ENCODE assay signal across 14 mouse cellular contexts in the genomic region with DNA sequence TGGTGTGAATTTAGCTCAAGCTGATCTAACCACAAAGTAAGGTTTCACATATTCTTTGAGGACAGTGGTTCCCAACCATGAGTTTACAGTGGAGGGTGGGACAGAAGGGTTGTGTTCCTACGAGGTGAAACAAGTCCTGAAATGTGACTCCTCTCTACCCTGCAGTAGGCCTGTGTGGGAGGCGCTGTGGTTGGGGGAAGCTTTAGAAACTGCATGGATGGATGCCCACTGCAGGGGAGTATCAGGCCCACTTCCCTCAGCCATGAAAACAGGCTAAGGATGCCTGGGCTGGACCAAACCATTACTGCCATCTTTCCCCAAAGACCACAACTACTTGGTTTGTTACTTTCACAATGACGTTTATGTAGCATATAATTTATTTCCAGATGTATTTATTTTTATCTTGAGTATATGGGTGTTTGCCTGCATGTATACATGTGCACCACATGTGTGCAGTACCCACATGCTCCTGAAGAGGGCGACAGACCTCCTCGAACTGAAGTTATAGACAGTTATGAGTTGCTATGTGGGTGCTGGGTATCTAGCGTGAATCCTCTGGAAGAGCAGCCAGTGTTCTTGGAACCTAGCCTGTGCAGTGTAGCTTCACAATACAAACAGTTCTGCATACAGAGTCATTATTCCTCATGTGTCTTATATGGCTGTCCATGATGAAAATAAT. TPM values are rescaled to one million over a fixed set of nuclear protein-coding genes. Genes with fewer than 3 reads are reported as not detected.
A peak's percentile ranks its signal among the peaks of the same experiment; 100 is the strongest.
DNase-seq lines count a peak whose midpoint lies in the region; ATAC-seq and TF ChIP-seq lines count a peak whose summit lies in the region.
"Had no signal": no experiment of that assay in that cellular context is flagged by ENCODE, and none has a peak within 500 bp of the region (broad histone marks: within the 10 kb centered on the region; RNA-seq: fewer than 3 reads in every experiment).

No protein-coding gene starts in this region.

- 71% methylated on average over 6 of the region's 6 CpGs for WGBS in kidney, embryonic 14.5 days
- 85% methylated on average over 6 of the region's 6 CpGs for WGBS in midbrain, postnatal 0 days
- WGBS in midbrain, embryonic 13.5 days: 87% methylated on average over 6 of the region's 6 CpGs
- 87% methylated on average over 6 of the region's 6 CpGs for WGBS in stomach, postnatal 0 days

- H3K9me3 ChIP-seq in kidney, embryonic 14.5 days (ENCODE audit: control insufficient read depth, low read length): peaks cover 5% of the 10 kb centered on the region; the same call in 1 of the 2 replicates
- no peaks in the 10 kb centered on the region for H3K9me3 ChIP-seq in midbrain, postnatal 0 days (ENCODE audit: low read length)
- no peaks in the 10 kb centered on the region for H3K9me3 ChIP-seq in midbrain, embryonic 13.5 days
- no peaks in the 10 kb centered on the region for H3K9me3 ChIP-seq in stomach, postnatal 0 days (ENCODE audit: control insufficient read depth, low read length)
- H3K9me3 ChIP-seq: stomach, embryonic 15.5 days had no signal

- intact Hi-C loops in heart, postnatal 14 days (cut with DNase I): no loop called here

- no peaks in the 10 kb centered on the region for H3K27me3 ChIP-seq in kidney, embryonic 14.5 days (ENCODE audit: control insufficient read depth, insufficient read depth, low read length)
- H3K27me3 ChIP-seq in midbrain, postnatal 0 days (ENCODE audit: insufficient read depth, low read length): no peaks in the 10 kb centered on the region
- no peaks in the 10 kb centered on the region for H3K27me3 ChIP-seq in midbrain, embryonic 13.5 days
- no peaks in the 10 kb centered on the region for H3K27me3 ChIP-seq in stomach, postnatal 0 days (ENCODE audit: control insufficient read depth, insufficient read depth, low read length)
- H3K27me3 ChIP-seq: heart, embryonic 12.5 days; hindbrain, embryonic 13.5 days; liver, embryonic 13.5 days; stomach, embryonic 15.5 days had no signal

- ATAC-seq in kidney, embryonic 14.5 days (ENCODE audit: low FRiP score, low TSS enrichment): 0 out of 2 replicates have a peak, but pooled peaks have one; percentile 66
- no peak for ATAC-seq in midbrain, postnatal 0 days (ENCODE audit: low FRiP score)
- no peak for ATAC-seq in midbrain, embryonic 13.5 days
- ATAC-seq in stomach, postnatal 0 days (ENCODE audit: low FRiP score, low TSS enrichment): no peak

- DNase-seq in kidney, adult 18-20 months: no peak
- no peak for DNase-seq in midbrain, postnatal 0 days (ENCODE audit: low spot score)
- DNase-seq in R1 (ENCODE audit: low read depth, low spot score): peak; percentile 71
- DNase-seq in stomach, postnatal 0 days (ENCODE audit: low spot score): no peak
- no peak for DNase-seq in heart, postnatal 14 days
- DNase-seq: cerebellum, adult 9-10 months; liver, embryonic 13.5 days; right cerebral cortex, postnatal 25 days had no signal

- no peak overlapping the region for H3K4me3 ChIP-seq in kidney, embryonic 14.5 days (ENCODE audit: low read length)
- no peak overlapping the region for H3K4me3 ChIP-seq in midbrain, postnatal 0 days (ENCODE audit: low read depth, low read length)
- H3K4me3 ChIP-seq in midbrain, embryonic 13.5 days (replicated peaks): no peak overlapping the region
- H3K4me3 ChIP-seq in stomach, postnatal 0 days (ENCODE audit: low read depth, low read length): no peak overlapping the region
- H3K4me3 ChIP-seq: embryonic facial prominence, embryonic 10.5 days; heart, embryonic 12.5 days; hindbrain, embryonic 13.5 days; liver, embryonic 13.5 days; stomach, embryonic 15.5 days had no signal

- H3K27ac ChIP-seq in kidney, embryonic 14.5 days (ENCODE audit: low read depth, low read length): no peak overlapping the region
- H3K27ac ChIP-seq in midbrain, postnatal 0 days (ENCODE audit: low read depth, low read length): no peak overlapping the region
- H3K27ac ChIP-seq in midbrain, embryonic 13.5 days: no peak overlapping the region
- H3K27ac ChIP-seq in stomach, postnatal 0 days (replicated peaks): no peak overlapping the region
- H3K27ac ChIP-seq: embryonic facial prominence, embryonic 10.5 days; hindbrain, embryonic 13.5 days; liver, embryonic 13.5 days; stomach, embryonic 15.5 days had no signal

- H3K4me1 ChIP-seq in kidney, embryonic 14.5 days (ENCODE audit: control insufficient read depth, insufficient read depth, low read length): peaks cover 3% of the 10 kb centered on the region; the same call in 1 of the 2 replicates
- no peaks in the 10 kb centered on the region for H3K4me1 ChIP-seq in midbrain, postnatal 0 days (ENCODE audit: insufficient read depth, low read length)
- H3K4me1 ChIP-seq in midbrain, embryonic 13.5 days (replicated peaks): no peaks in the 10 kb centered on the region
- no peaks in the 10 kb centered on the region for H3K4me1 ChIP-seq in stomach, postnatal 0 days (replicated peaks; ENCODE audit: control insufficient read depth, insufficient read depth)
- H3K4me1 ChIP-seq: embryonic facial prominence, embryonic 10.5 days; heart, embryonic 12.5 days; hindbrain, embryonic 13.5 days; stomach, embryonic 15.5 days had no signal

- TF ChIP-seq CTCF in midbrain, postnatal 0 days (IDR thresholded peaks at IDR 0.05): peak; percentile 46
- peak; percentile 40 for TF ChIP-seq CTCF in stomach, postnatal 0 days (IDR thresholded peaks at IDR 0.05; ENCODE audit: low read depth)

- no peak overlapping the region for H3K9ac ChIP-seq in kidney, embryonic 14.5 days (ENCODE audit: low read depth, low read length)
- H3K9ac ChIP-seq in midbrain, postnatal 0 days (replicated peaks; ENCODE audit: low read length, poor library complexity, severe bottlenecking): no peak overlapping the region
- no peak overlapping the region for H3K9ac ChIP-seq in midbrain, embryonic 13.5 days (replicated peaks)
- H3K9ac ChIP-seq in stomach, postnatal 0 days (ENCODE audit: low read length): no peak overlapping the region
- H3K9ac ChIP-seq: heart, embryonic 12.5 days; hindbrain, embryonic 13.5 days; liver, embryonic 13.5 days; stomach, embryonic 15.5 days had no signal

- H3K36me3 ChIP-seq in kidney, embryonic 14.5 days (ENCODE audit: control insufficient read depth, insufficient read depth, low read length): no peaks in the 10 kb centered on the region
- H3K36me3 ChIP-seq in midbrain, postnatal 0 days (ENCODE audit: insufficient read depth, low read length): no peaks in the 10 kb centered on the region
- H3K36me3 ChIP-seq in midbrain, embryonic 13.5 days: no peaks in the 10 kb centered on the region
- no peaks in the 10 kb centered on the region for H3K36me3 ChIP-seq in stomach, postnatal 0 days (ENCODE audit: control insufficient read depth, insufficient read depth, low read length)
- H3K36me3 ChIP-seq: embryonic facial prominence, embryonic 10.5 days; heart, embryonic 12.5 days; hindbrain, embryonic 13.5 days; liver, embryonic 13.5 days; stomach, embryonic 15.5 days had no signal

- no peak for TF ChIP-seq EP300 in stomach, postnatal 0 days (optimal IDR thresholded peaks at IDR 0.05)

- no peak overlapping the region for H3K4me2 ChIP-seq in kidney, embryonic 14.5 days (replicated peaks; ENCODE audit: low read depth, low read length)
- H3K4me2 ChIP-seq in midbrain, postnatal 0 days (ENCODE audit: low read depth, low read length, poor library complexity, severe bottlenecking): no peak overlapping the region
- no peak overlapping the region for H3K4me2 ChIP-seq in midbrain, embryonic 13.5 days (replicated peaks)
- H3K4me2 ChIP-seq in stomach, postnatal 0 days (replicated peaks; ENCODE audit: low read depth): no peak overlapping the region
- H3K4me2 ChIP-seq: heart, embryonic 12.5 days; hindbrain, embryonic 13.5 days; liver, embryonic 13.5 days; stomach, embryonic 15.5 days had no signal

RNA-seq across cellular contexts. Expression of gene Kcng3, which starts 42.9 kb away (rescaled TPM):
- not detected in 2 replicates for polyA plus RNA-seq in kidney, embryonic 14.5 days (2014; fragmentation: Nextera tagmentation; extraction: Ambion mirVana)
- total RNA-seq in midbrain, postnatal 0 days (2014; rRNA removed): 2.3 and 4.0 TPM in 2 replicates
- polyA plus RNA-seq in midbrain, postnatal 0 days (2015; fragmentation: Nextera tagmentation; extraction: Ambion mirVana): 0.05 and 0.09 TPM in 2 replicates
- polyA plus RNA-seq in midbrain, embryonic 13.5 days (2015; fragmentation: Nextera tagmentation; extraction: Ambion mirVana): 0.05 TPM in 1 of 2 replicates, not detected in the other
- 0.02 TPM in 1 of 2 replicates, not detected in the other for polyA plus RNA-seq in stomach, postnatal 0 days (2015; fragmentation: Nextera tagmentation; extraction: Ambion mirVana)
- not detected for total RNA-seq in heart, postnatal 14 days (2021)
- polyA plus RNA-seq: embryonic facial prominence, embryonic 10.5 days; heart, embryonic 12.5 days had no signal
